Mouse (Mus musculus) mesoderm, embryonic 11.5 days (tissue): ENCODE measurements around the gene Hhip.
"Not testable (repeated sequence)": the region's sequence is repeated elsewhere in the genome, so short reads cannot be mapped to it uniquely, and the experiment has no call there.

Source experiments
- DNase-seq: peaks from one replicate; pipeline ENCODE4 v3.0.0-alpha.2; 2012; ENCODE audit warnings: low read depth, low spot score

The Hhip gene

GRCm38 (mm10) chr8:79993507-79993906 lies 64.3 kb downstream of the Hhip start:
- DNase-seq: no peak

- DNase-seq: no peak
Observed at GRCm38 (mm10) chr8:79992121-79992848, 65.5 kb downstream of the Hhip start.

- not testable (repeated sequence) for DNase-seq
Observed at GRCm38 (mm10) chr8:79991420-79991819, 66.4 kb downstream of the Hhip start.

GRCm38 (mm10) chr8:79984946-79985345 lies 72.9 kb downstream of the Hhip start:
- DNase-seq: no peak

- DNase-seq: peak; percentile 31
Observed at GRCm38 (mm10) chr8:79982144-79982543, 75.7 kb downstream of the Hhip start.

GRCm38 (mm10) chr8:79966159-79966558 lies 91.6 kb downstream of the Hhip start:
- no peak for DNase-seq

GRCm38 (mm10) chr8:79952857-79953256 lies 104.9 kb downstream of the Hhip start:
- DNase-seq: peak; percentile 41

- DNase-seq: no peak
Observed at GRCm38 (mm10) chr8:79950376-79950775, 107.4 kb downstream of the Hhip start.

GRCm38 (mm10) chr8:79945501-79946076 lies 112.2 kb downstream of the Hhip start:
- DNase-seq: no peak

- DNase-seq: no peak
Observed at GRCm38 (mm10) chr8:79941070-79941469, 116.7 kb downstream of the Hhip start.

- DNase-seq: no peak
Observed at GRCm38 (mm10) chr8:79936856-79937445, 120.9 kb downstream of the Hhip start.

- DNase-seq: peak; percentile 39
Observed at GRCm38 (mm10) chr8:79935793-79936192, 122.0 kb downstream of the Hhip start.

GRCm38 (mm10) chr8:79929202-79929601 lies 128.6 kb downstream of the Hhip start:
- peak; percentile 60 for DNase-seq

- no peak for DNase-seq
Observed at GRCm38 (mm10) chr8:79917211-79917610, 140.6 kb downstream of the Hhip start.
